Mouse (Mus musculus) testis, postnatal 14 days (tissue): ENCODE measurements around the gene Aaed1.
A peak's percentile ranks its signal among the peaks of the same experiment; 100 is the strongest.
"Not testable (repeated sequence)": the region's sequence is repeated elsewhere in the genome, so short reads cannot be mapped to it uniquely, and the experiment has no call there.

Experiments used
- DNase-seq: peaks from one replicate; pipeline ENCODE4 v3.0.0; 2021; ENCODE audit warnings: low spot score

Gene Aaed1

GRCm38 (mm10) chr13:64307508-64307907 is 5.0 kb downstream of the Aaed1 start:
- no peak for DNase-seq

DNA sequence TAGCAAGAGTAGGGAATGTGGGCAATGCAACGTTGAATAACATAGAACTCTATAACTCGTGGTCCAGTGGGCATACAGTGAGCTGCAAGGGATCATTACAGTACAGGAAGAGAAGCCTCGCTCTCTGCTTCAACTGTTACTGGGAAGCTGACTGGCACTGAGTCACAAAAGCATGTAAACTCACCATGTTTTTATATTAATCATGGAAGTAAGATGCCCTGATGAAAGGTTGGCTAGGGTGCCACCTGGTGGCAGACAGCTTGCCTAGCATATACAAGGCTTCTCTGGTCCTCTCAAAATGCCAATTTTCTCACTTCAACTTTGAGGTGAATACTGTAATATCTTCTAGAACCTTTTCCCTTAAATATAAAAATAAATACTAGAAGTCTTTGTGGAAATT is 6.4 kb downstream of the Aaed1 start:
- no peak for DNase-seq

GRCm38 (mm10) chr13:64299069-64299468 is 13.4 kb downstream of the Aaed1 start:
- DNase-seq, result no peak

DNA sequence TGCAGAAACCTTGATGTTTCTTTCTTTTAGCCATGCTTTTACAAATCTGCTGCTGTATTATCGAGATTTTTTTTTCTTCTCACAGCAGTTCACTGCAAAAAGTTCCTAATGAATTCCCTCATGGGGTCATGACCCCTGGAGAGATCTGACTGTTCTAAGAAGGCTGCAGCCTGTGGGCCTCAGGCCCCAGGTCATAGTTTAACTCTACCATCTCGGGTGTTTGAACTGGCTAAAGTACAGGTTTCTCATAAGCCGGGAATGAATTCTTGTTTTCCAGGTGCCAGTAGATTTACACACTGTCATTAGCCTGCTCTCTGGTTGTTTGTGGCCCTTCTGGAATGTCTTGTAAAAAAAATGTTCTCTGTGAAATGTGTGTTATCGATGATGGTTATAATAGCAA is 25.7 kb downstream of the Aaed1 start:
- no peak for DNase-seq

GRCm38 (mm10) chr13:64286321-64286720 is 26.2 kb downstream of the Aaed1 start:
- DNase-seq, result no peak

- no peak for DNase-seq
These were observed 27.8 kb downstream of the Aaed1 start for GRCm38 (mm10) chr13:64284676-64285075.

DNA sequence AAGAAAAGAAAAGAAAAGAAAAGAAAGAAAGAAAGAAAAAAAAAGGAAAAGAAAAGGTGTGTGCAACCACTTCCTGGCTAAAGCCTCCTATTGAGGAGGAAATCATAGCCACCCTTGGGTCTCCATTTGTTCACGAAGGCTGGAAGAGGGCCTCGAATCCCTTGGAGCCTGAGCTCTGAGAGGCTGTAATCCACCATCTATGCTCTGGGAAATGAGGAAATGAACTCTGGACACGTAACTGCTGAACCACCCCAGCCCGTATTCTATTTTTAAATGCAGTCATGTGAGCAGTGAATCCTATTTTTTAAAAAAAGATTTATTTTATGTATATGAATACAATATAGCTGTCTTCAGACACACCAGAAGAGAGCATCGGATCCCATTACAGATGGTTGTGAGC is 31.6 kb downstream of the Aaed1 start:
- DNase-seq, result no peak

- no peak for DNase-seq
These were observed 36.8 kb downstream of the Aaed1 start for GRCm38 (mm10) chr13:64275754-64276127.

DNA sequence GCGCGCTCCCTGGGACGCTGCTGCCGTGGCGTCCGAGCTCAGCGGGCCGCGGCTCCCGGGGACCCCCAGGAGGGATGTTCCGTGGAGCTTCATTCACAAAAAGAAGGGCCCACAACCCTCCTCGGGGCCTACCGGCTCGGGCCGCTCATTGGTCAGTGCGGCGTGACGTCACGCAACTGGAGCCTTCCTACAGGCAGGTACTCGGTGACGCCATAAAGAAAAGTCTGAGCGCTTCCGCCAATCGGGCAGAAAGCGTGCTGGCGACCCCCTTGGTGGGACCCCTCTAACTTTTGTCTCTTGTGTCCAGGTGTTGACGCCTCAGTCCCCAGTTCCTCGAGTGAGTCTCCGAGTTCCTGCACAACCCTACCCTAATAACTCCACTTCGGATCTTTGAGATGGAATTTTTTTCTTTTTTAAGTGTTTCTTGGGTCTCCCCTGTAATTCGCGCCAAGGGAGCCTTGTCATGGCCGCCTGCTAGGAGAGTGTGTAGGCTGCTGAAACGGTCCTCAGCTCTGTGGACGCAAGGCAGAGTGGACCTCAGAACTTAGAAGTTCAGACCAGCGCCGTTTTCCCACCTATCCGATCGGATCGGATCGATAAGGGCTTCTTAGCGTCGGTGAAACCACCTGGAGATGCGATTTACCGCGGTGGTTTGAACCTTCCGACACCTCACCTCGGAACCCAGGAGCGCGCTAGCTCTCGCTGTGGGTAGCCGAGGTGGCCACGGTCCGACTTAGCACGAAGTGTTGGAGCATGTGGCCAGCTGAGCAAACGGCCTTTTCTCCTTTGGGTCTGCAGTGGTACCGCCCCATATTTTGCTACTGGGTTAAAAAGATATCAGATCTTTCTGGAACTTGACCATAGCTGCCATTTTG is 37.4 kb downstream of the Aaed1 start, which contains the start of gene Cdc14b:
TSS of gene Cdc14b (minus strand) at position 412 of the 875 bp plus-strand sequence.
- DNase-seq, result peak; percentile 95

- peak; percentile 68 for DNase-seq
These were observed 38.3 kb downstream of the Aaed1 start for GRCm38 (mm10) chr13:64273891-64274844.

DNA sequence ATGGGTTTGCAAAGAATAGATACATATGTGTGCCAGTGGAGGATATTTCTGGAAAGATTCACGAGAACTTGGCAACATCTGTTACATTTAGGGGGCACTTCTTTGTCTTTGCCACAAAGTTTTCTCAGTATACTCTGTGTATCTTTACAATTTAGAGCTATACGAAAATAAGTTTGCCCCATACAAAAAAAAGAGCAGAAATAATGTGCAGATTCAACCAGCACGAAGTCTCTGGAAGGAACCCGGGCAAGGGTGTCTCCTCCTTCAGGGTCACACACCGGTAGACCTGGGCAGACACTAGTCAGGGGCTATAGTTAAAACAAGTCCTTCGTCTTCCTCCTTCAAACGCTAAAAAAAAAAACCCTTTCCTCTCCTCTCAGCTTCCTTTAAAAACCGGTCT is 39.2 kb downstream of the Aaed1 start:
- no peak for DNase-seq

GRCm38 (mm10) chr13:64268384-64268783 is 44.1 kb downstream of the Aaed1 start:
- no peak for DNase-seq

- no peak for DNase-seq
These were observed 45.4 kb downstream of the Aaed1 start for GRCm38 (mm10) chr13:64267151-64267550.

GRCm38 (mm10) chr13:64264586-64264985 is 47.9 kb downstream of the Aaed1 start:
- DNase-seq, result no peak

DNA sequence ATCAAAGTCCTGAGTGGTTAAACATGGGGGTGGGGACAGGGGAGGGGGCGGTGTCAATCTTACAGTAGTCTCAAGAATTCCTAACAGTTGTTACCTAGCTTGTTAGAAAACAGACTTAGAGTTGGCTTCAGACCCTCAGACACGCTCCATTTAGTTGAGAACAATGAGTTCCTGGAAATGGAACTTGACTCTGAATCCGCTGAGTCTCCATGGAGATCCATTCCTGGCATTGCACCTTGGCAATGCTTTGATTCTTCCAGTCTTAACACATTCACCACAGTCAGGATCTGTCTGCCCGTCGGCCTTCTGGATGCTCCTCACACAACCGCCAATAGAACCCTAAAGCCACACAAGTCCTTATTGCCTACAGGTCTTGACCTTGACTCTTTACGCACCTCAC is 52.6 kb downstream of the Aaed1 start:
- DNase-seq, result peak; percentile 28

DNA sequence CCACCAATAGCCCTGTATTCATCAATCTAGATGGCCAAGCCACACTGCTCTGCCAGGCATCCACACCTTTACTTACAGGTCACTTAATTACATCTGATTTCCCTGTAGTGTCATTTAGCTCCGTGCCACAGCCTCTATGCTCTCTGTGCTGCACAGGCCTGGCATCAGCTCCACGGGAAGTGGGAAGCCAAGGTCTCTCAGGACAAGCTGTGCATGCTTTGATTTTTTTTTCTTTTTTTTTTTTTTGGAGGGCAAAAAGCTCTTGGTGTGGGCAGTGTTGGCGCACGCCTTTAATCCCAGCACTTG is 54.0 kb downstream of the Aaed1 start:
- no peak for DNase-seq

DNA sequence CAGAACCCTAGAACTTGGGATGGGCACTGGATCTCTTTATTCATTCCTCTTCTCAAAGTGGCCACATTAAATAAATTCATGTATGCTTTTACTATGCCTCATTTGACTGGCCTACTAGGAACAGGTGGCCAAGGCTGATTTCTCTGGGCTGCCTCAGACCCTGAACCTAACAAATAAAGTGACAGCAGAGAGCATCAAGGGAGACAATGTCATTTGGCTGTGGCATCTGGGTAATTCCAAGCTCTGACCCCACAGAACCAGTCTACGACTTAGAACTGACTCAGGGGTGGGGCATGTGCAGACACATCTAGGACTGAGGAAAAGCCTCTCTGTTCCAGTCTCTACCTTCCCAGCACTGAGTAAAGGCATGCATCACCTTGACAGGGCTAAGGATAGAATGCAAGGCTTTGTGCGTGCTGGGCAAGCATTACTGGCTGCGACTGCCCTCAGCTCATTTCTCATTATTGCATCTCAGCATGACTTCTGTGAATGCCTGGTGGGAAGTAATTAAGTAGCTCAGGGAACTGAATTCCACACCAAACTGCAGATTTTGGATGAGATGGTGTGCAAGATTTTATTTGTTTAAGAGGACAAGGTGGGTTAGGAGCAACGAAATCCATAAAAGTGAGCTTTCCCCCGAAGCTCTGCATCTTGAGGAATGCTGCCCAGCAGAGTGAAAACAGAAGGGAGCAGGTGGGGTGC is 54.5 kb downstream of the Aaed1 start:
- no peak for DNase-seq

GRCm38 (mm10) chr13:64257010-64257813 is 55.3 kb downstream of the Aaed1 start:
- DNase-seq, result no peak

DNA sequence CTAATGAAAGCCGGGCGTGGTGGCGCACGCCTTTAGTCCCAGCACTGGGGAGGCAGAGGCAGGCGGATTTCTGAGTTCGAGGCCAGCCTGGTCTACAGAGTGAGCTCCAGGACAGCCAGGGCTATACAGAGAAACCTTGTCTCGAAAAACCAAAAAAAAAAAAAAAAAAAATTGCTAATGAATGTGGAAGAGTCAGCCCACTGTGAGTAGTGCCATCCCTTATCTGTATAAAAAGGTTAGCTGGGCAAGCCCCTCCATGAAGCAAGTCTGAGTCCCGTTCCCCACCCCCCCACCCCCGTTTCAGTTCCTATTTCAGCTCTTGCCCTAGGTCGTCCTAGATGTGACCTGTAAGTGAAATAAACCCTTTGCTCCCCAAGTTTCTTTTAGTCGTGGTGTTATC is 58.3 kb downstream of the Aaed1 start:
- DNase-seq, result not testable (repeated sequence)

DNA sequence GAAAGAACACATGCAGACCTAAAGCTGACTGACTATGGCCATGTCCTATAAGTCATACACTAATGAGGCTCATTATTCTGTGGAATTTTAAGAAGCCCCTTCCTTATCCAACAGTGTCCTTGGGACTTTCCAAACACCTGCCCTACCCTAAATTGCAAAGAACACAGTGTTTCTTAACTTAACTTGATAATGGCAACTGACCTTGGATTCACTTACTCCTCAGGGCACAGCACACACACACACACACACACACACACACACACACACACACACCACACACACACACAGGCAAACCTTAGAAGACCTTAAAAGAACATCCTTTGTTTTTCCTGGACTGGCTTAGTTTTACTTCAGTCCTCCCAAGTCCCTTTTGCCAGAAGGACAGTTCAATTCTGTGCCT is 58.8 kb downstream of the Aaed1 start:
- DNase-seq, result peak; percentile 56

DNA sequence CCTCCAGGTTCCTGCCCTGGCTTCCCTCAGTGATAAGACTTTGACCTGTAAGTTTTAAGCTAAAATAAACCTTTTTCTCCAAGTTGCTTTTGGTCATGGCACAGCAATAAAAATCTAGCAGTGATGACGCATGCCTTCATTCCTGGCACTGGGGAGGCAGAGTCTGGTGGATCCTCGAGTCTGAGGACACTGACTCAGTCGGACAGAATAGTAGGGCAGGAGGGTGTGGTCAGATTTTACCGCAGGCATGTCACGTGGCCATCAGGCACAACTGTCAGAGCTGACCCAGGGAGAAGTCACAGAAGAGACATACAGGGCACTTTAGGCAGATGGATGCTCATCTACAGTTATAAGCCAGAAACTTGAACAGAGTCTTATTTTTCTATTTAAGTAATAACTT is 60.4 kb downstream of the Aaed1 start:
- no peak for DNase-seq

- no peak for DNase-seq
These were observed 62.1 kb downstream of the Aaed1 start for GRCm38 (mm10) chr13:64250363-64250762.
